Mouse (Mus musculus) bone marrow macrophage, adult 2 months (primary cell): Measurements from ENCODE around the gene Dab1. TPM values are rescaled to one million over a fixed set of nuclear protein-coding genes. Genes with fewer than 3 reads are reported as not detected.

Experiments used
- H3K27ac ChIP-seq: 2 replicates; pipeline ENCODE4 v1.5.1; 2012; ENCODE audit warnings: low read depth, low read length; ENCODE audit not compliant: insufficient read depth
- H3K4me1 ChIP-seq: 2 replicates; pipeline ENCODE4 v1.6.1; 2012; ENCODE audit warnings: low read length; ENCODE audit not compliant: control insufficient read depth, insufficient read depth
- H3K4me3 ChIP-seq: 2 replicates; pipeline ENCODE4 v1.5.1; 2012; ENCODE audit warnings: mild to moderate bottlenecking, low read length, moderate library complexity; ENCODE audit not compliant: insufficient read depth
- CTCF ChIP-seq: IDR thresholded peaks from 2 replicates; pipeline ENCODE4 v1.5.1; 2012; ENCODE audit warnings: low read depth, mild to moderate bottlenecking, low read length, moderate library complexity
- POLR2A ChIP-seq: IDR thresholded peaks from 2 replicates; pipeline ENCODE4 v1.6.1; 2012; ENCODE audit warnings: mild to moderate bottlenecking, low read depth, low read length, borderline replicate concordance
- polyA plus RNA-seq: library from polyadenylated mRNA; stranded (reverse); fragments of >200 nt; gene quantifications from 2 replicates; pipeline ENCODE4 v1.2.4, GENCODE M21; 2012; ENCODE audit not compliant: missing spikeins, insufficient read depth, insufficient read length

Dab1 gene
- polyA plus RNA-seq, 1 experiment: not detected

DNA sequence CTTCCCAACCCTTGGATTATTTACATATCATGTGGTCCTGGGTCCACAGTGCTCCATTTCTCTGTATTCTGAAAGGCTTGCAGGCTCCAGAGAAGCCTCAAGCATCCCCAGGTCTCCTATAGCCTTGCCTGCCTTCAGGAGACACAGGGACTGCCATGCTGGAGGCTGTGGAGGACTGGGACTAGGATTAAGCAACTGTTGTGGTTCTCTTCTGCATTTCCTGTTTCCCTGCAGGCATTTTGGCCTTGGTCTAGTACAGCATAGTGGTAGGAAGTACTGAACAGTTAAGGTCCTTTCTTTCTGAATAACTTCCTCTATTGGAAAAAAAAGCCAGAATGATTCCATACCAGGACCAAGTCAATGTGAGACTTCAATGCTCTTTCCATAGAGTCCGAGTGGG lies 103.6 kb downstream of the Dab1 start:
- no peak overlapping the region for H3K4me3 ChIP-seq
- H3K4me1 ChIP-seq: no peaks in the 10 kb centered on the region
- no peak overlapping the region for H3K27ac ChIP-seq
- TF ChIP-seq CTCF (no peak), POLR2A (no peak)

DNA sequence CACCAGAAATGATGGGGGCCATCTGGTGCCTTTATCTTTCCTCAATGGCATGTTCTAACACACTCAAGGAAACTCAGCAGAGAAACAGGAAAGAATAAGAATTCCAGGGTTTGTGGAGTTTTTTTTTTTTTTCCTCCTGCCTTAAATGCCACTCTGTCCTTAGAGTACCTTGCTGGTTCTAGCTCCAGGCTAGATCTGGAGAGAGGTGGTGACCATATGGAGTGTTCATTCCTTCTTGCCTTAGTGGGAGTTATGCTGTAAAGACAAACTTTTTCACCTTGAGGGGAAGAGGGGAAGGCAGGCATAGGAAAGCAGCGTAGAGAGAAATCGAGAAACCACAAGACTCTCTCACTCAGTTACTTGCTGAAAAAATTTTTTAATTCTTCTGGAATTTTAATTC lies 107.3 kb downstream of the Dab1 start:
- Histone ChIP-seq H3K4me3 (no peak overlapping the region), H3K27ac (no peak overlapping the region), H3K4me1 (no peaks in the 10 kb centered on the region)
- no peak for TF ChIP-seq POLR2A
- no peak for TF ChIP-seq CTCF

- Histone ChIP-seq H3K4me1 (no peaks in the 10 kb centered on the region), H3K4me3 (no peak overlapping the region), H3K27ac (no peak overlapping the region)
- TF ChIP-seq CTCF: no peak
- TF ChIP-seq POLR2A: no peak
Measured at GRCm38 (mm10) chr4:103737185-103737584, 118.0 kb downstream of the Dab1 start.

DNA sequence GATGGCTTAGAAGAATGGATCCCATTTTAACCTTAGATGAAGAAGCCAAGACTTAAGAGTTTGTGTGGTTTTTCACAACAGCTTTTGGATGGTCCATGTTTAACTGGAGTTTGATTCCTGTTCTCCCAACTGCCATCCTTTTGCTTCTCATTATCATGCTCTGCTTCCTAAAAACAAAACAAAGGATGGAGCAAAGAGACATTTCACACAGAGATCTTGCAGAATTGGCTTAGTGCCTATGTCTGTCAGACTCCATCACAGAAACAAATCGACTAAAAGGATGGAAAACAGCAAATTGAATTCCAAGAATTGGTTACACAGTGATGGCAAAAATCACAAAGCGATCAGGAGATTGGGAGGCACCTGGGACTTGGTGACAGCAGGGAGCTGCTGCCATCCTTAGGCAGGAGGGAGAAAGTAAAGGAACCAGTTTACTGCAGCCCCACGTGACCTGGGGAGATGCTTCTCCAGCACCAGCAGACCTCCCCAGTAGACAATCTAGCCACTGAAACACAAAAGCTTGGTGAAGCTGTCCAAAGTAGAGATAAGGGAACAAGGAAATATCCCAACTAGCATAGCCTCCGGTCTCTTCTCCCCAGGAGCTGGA lies 132.2 kb downstream of the Dab1 start:
- Histone ChIP-seq H3K27ac (no peak overlapping the region), H3K4me1 (no peaks in the 10 kb centered on the region), H3K4me3 (no peak overlapping the region)
- TF ChIP-seq POLR2A (no peak), CTCF (no peak)

DNA sequence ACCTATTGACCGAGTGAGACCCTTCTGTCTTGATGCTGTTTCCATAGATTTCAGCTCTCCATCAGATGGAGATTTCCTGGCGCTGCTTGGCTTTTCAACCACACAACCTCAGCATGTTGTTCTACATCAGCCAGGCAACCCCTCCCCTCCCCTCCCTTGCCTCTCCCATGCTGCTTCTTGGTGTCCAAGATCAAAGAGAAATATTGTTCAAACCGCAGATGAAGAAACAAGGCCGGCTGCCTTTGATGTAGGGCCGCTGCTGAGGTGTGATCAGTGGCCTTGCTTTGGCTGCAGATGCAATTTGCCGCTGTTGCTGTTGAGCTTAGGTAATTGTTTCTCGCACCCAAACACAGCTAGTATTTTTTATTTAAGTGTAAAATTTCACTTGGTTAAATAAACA lies 135.4 kb downstream of the Dab1 start:
- H3K4me3 ChIP-seq: no peak overlapping the region
- H3K4me1 ChIP-seq: no peaks in the 10 kb centered on the region
- TF ChIP-seq CTCF: no peak
- TF ChIP-seq POLR2A: no peak
- H3K27ac ChIP-seq: no peak overlapping the region

DNA sequence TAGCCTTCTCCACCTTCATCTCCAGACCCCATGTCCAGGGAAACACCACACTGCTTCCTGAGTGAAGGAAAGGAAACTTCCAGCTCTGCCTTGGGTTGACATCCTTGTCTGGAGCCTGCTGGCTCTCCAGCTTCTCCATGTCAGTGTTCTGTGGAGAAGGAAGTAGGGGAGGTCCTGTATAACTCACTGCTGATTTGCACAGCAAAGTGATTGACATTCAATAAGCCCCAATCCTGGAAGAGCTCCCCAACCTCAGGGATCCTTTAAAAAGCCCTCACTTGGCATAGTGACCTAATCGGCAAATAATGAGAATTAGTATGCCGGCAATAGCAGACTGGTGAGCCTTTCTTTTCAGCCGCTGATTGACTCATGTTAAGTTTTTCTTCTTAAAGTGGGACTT lies 138.1 kb downstream of the Dab1 start:
- TF ChIP-seq CTCF: no peak
- TF ChIP-seq POLR2A: no peak
- no peak overlapping the region for H3K27ac ChIP-seq
- no peak overlapping the region for H3K4me3 ChIP-seq
- H3K4me1 ChIP-seq: no peaks in the 10 kb centered on the region

- no peaks in the 10 kb centered on the region for H3K4me1 ChIP-seq
- no peak overlapping the region for H3K27ac ChIP-seq
- H3K4me3 ChIP-seq: no peak overlapping the region
- TF ChIP-seq CTCF (no peak), POLR2A (no peak)
Measured at GRCm38 (mm10) chr4:103762416-103762815, 143.3 kb downstream of the Dab1 start.

- H3K4me3 ChIP-seq: no peak overlapping the region
- TF ChIP-seq CTCF (no peak), POLR2A (no peak)
- no peaks in the 10 kb centered on the region for H3K4me1 ChIP-seq
- H3K27ac ChIP-seq: no peak overlapping the region
Measured at GRCm38 (mm10) chr4:103775712-103776111, 156.6 kb downstream of the Dab1 start.

DNA sequence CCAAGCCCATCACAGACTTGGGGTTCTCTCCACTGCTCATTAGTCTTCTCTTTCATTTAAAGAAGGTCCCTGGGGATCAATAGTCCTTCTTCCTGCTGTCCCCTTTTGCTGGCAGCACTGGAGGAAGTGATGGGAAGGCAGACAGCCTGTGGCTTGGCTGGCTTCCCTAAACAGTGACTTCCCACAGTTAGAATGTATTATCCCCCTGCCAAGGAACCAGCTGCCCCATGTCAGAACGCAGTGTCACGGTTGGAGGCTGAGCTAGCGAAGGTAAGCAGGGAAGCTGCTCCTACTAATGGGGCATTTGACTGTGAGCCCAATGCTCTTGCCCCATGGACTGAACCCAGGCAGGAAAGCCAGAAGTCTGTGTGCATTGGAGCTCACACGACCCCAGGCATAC lies 162.2 kb downstream of the Dab1 start:
- Histone ChIP-seq H3K4me1 (no peaks in the 10 kb centered on the region), H3K4me3 (no peak overlapping the region), H3K27ac (no peak overlapping the region)
- no peak for TF ChIP-seq POLR2A
- TF ChIP-seq CTCF: no peak

DNA sequence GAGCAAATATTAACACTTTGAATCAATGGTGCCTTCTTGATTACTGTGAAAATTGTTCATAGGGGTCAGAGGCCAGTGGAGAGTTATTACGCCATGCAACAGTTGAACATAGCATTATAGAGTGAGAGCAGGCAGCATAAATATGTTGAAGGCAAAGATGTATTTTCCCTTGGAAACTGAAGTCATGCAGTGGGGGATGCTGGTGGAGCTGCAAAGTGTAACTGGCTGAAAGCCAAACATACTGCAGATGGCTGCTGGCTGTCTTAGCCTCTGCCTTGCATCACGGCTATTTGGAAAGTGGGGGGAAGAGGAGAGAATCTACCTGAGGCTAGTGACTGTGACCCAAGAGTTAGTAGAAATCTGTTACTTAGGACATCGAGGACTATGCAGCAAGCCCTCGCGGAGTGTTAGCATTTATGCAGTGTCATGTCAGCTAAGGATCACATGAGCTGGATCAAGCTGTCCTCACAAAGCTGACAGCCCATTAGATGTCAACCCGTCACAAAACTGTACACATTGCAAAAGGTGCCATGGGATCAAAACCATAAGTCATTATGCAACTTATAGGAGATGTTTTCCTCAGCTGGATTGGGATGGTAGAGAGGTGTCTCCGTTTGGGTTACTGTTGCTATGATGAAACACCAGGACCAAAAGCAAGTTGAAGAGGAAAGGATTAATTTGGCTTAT lies 164.5 kb downstream of the Dab1 start:
- Histone ChIP-seq H3K27ac (no peak overlapping the region), H3K4me3 (no peak overlapping the region)
- TF ChIP-seq CTCF: no peak
- no peak for TF ChIP-seq POLR2A

More for the DNA sequence above, 164.5 kb downstream of the Dab1 start:
- H3K4me1 ChIP-seq: no peaks in the 10 kb centered on the region
